Mouse (Mus musculus): Measurements from ENCODE around the gene Ankrd55. TPM values are rescaled to one million over a fixed set of nuclear protein-coding genes. Genes with fewer than 3 reads are reported as not detected.

Gene Ankrd55
- polyA plus RNA-seq, 1 experiment from 2014 or later, result 0.07 TPM

Other genes with a start within 250 kb of the Ankrd55 start
- gene Il6st, start 175.6 kb downstream of the Ankrd55 start, polyA plus RNA-seq (2015; fragmentation: Nextera tagmentation; extraction: Ambion mirVana), result 42.1 TPM in 2 replicates

Measured in heart, embryonic 13.5 days (tissue).